Mouse (Mus musculus): ENCODE data around the gene Glyctk. TPM values are rescaled to one million over a fixed set of nuclear protein-coding genes. Genes with fewer than 3 reads are reported as not detected.

Glyctk gene
- polyA plus RNA-seq, 1 experiment = 1.7 TPM

DNA sequence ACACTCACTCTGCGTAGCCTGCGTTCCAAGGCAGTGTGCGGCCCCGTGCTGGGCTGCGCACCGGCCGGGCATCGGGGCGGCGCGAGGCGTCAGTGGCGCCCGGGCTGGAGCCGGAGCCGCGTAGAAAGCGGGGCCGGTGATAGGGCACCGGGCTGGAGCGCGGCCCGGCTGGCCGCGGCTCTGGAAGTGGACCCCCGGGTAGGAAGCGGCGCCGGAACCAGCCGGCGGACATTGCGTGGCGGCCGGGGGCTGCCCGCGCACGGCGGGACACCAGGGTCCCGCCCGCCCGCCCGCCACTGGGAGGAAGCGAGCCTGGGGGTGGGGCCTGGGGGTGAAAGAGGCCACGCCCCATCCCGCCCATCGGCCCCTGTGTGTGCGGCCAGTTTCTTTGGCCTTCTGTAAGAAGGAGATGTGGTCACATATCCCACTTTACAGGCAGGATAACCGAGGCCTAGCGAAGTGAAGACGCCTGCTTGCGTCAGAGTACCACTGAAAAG lies 41.1 kb upstream of the Glyctk start:
- H3K4me3 ChIP-seq (replicated peaks; ENCODE audit: insufficient read depth, low read depth, low read length) = peak overlapping the region; percentile 87
- no peaks in the 10 kb centered on the region for H3K27me3 ChIP-seq (ENCODE audit: control insufficient read depth, insufficient read depth, low read length)
- TF ChIP-seq CTCF (IDR thresholded peaks at IDR 0.05; ENCODE audit: borderline replicate concordance, insufficient read depth, low read depth, low read length) = no peak
- 0 out of 2 replicates have a peak, but pooled peaks have one; percentile 19 for TF ChIP-seq POLR2A (IDR thresholded peaks at IDR 0.05; ENCODE audit: borderline replicate concordance, insufficient read depth, low read length)
- H3K4me1 ChIP-seq (ENCODE audit: control insufficient read depth, insufficient read depth, low read length) = peaks cover 31% of the 10 kb centered on the region
- DNase-seq = peak; percentile 48 to 60
- WGBS = 2% methylated on average over 51 of the region's 51 CpGs
- H3K27ac ChIP-seq (ENCODE audit: insufficient read depth, low read length) = peak overlapping the region; percentile 48

DNA sequence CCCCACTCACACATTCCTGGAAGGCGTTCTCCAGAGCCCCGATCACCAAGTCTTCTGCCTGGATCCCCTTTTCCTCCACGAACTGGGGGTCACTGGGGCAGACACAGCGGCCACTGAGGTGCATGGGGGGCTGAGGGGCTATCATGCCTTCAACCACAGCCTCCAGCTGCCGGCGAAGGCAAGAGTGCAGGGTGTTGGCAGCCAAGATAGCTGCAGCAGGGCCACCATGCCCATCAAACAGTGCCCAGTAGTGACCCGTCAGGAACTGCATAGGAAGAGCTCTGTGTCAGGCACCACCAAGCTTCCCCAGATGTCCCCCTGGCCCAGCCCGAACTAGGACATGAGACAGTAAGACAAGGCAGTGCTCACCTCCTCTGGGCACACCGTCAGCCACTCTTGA lies 39.8 kb upstream of the Glyctk start:
- DNase-seq = no peak
- Histone ChIP-seq H3K4me3 (replicated peaks; ENCODE audit: insufficient read depth, low read depth, low read length) (no peak overlapping the region), H3K4me1 (ENCODE audit: control insufficient read depth, insufficient read depth, low read length) (peaks cover 32% of the 10 kb centered on the region), H3K27me3 (ENCODE audit: control insufficient read depth, insufficient read depth, low read length) (no peaks in the 10 kb centered on the region), H3K27ac (ENCODE audit: insufficient read depth, low read length) (no peak overlapping the region)
- TF ChIP-seq POLR2A (IDR thresholded peaks at IDR 0.05; ENCODE audit: borderline replicate concordance, insufficient read depth, low read length) (no peak), CTCF (IDR thresholded peaks at IDR 0.05; ENCODE audit: borderline replicate concordance, insufficient read depth, low read depth, low read length) (no peak)
- 93% methylated on average over 9 of the region's 9 CpGs for WGBS

DNA sequence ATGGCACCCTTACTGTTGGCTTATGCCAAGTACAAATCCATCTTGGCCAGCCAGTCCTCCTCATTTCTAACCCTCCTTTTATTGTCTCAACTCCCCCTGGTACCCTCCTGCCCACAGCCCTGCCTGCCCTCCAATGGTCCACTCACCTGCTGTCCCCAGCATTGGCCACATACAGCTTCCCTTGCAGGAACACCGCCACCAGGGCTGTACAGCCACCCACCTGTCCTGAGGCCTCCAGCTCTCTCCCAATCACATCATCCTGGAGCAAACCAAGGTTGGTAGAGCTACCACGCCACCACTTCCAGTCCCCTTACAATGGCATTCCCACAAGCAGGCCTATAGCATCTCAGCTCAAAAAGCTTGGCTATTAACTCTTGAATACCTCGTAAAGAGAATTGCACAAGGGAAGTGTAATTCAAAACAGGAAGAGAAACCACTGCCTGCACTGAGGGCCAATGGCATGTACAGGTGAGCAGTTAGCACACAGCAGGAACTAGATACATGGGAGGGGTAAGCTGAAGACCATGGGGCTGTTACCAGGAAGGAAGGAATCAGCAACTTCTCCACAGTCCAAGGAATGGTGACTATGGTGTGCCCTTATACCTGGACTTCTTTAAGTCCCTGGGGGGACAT lies 39.3 kb upstream of the Glyctk start:
- H3K4me3 ChIP-seq (replicated peaks; ENCODE audit: insufficient read depth, low read depth, low read length) = no peak overlapping the region
- DNase-seq = no peak
- no peak overlapping the region for H3K27ac ChIP-seq (ENCODE audit: insufficient read depth, low read length)
- H3K4me1 ChIP-seq (ENCODE audit: control insufficient read depth, insufficient read depth, low read length) = peaks cover 30% of the 10 kb centered on the region
- WGBS = 98% methylated on average over 3 of the region's 3 CpGs
- H3K27me3 ChIP-seq (ENCODE audit: control insufficient read depth, insufficient read depth, low read length) = no peaks in the 10 kb centered on the region
- TF ChIP-seq POLR2A (IDR thresholded peaks at IDR 0.05; ENCODE audit: borderline replicate concordance, insufficient read depth, low read length) = no peak
- TF ChIP-seq CTCF (IDR thresholded peaks at IDR 0.05; ENCODE audit: borderline replicate concordance, insufficient read depth, low read depth, low read length) = no peak

DNA sequence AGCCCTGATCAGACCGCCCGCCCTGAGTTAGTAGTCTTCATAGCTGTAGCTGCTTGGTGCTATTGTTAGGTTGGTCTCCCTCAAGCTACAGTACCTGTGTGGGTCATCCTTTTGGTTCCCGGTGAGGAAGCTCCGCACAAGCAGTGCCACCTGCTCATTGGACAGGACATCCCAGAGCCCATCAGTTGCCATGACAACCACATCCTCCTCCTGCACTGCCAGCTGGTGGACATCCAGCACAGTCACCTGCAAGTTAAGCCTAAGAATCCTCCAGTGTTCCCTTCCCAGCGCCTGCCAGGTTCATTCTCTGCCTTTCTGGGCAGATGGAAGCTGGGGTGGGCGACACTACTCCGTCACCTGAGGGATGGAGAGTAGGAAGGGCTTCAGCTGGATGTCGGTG lies 37.8 kb upstream of the Glyctk start:
- 25% methylated on average over 8 of the region's 8 CpGs for WGBS
- H3K27me3 ChIP-seq (ENCODE audit: control insufficient read depth, insufficient read depth, low read length) = no peaks in the 10 kb centered on the region
- peak; percentile 78 to 90 for DNase-seq
- H3K4me1 ChIP-seq (ENCODE audit: control insufficient read depth, insufficient read depth, low read length) = peaks cover 28% of the 10 kb centered on the region
- no peak overlapping the region for H3K4me3 ChIP-seq (replicated peaks; ENCODE audit: insufficient read depth, low read depth, low read length)
- TF ChIP-seq CTCF (IDR thresholded peaks at IDR 0.05; ENCODE audit: borderline replicate concordance, insufficient read depth, low read depth, low read length) = no peak
- TF ChIP-seq POLR2A (IDR thresholded peaks at IDR 0.05; ENCODE audit: borderline replicate concordance, insufficient read depth, low read length) = no peak
- peak overlapping the region; percentile 56 for H3K27ac ChIP-seq (ENCODE audit: insufficient read depth, low read length)

- WGBS = 49% methylated on average over 8 of the region's 8 CpGs
These were observed 36.2 kb upstream of the Glyctk start for GRCm38 (mm10) chr9:106193930-106194807.

DNA sequence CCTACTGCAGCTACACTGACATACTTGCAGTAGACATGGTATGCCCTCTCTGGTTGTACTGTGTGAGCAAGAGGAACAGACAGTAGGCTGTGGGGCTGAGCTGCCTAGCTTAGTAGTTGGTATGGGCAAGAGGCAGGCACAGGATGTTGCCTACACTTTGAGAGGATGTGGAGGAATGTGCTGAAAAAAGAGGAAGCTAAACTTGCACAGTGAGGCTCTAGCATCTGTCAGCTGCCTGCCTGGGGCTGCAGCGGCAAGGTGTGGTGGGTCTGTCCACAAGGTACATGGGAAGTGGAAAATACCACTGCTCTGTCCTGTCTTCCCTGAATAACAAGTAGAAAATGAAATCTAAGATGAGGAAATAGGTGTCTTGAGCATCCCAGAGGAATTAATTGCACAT lies 35.1 kb upstream of the Glyctk start:
- Histone ChIP-seq H3K4me1 (ENCODE audit: control insufficient read depth, insufficient read depth, low read length) (peaks cover 27% of the 10 kb centered on the region), H3K27ac (ENCODE audit: insufficient read depth, low read length) (no peak overlapping the region; the same call in 1 of the 2 replicates), H3K27me3 (ENCODE audit: control insufficient read depth, insufficient read depth, low read length) (no peaks in the 10 kb centered on the region), H3K4me3 (replicated peaks; ENCODE audit: insufficient read depth, low read depth, low read length) (no peak overlapping the region)
- no peak for TF ChIP-seq POLR2A (IDR thresholded peaks at IDR 0.05; ENCODE audit: borderline replicate concordance, insufficient read depth, low read length)
- TF ChIP-seq CTCF (IDR thresholded peaks at IDR 0.05; ENCODE audit: borderline replicate concordance, insufficient read depth, low read depth, low read length) = no peak
- WGBS = 91% methylated on average over 1 of the region's 1 CpGs
- DNase-seq = no peak

More at GRCm38 (mm10) chr9:106193930-106194807, 36.2 kb upstream of the Glyctk start:
- peak; percentile 71 to 82 for DNase-seq
- TF ChIP-seq CTCF (IDR thresholded peaks at IDR 0.05; ENCODE audit: borderline replicate concordance, insufficient read depth, low read depth, low read length) (no peak), POLR2A (IDR thresholded peaks at IDR 0.05; ENCODE audit: borderline replicate concordance, insufficient read depth, low read length) (no peak)
- Histone ChIP-seq H3K27me3 (ENCODE audit: control insufficient read depth, insufficient read depth, low read length) (no peaks in the 10 kb centered on the region), H3K4me1 (ENCODE audit: control insufficient read depth, insufficient read depth, low read length) (peaks cover 24% of the 10 kb centered on the region), H3K4me3 (replicated peaks; ENCODE audit: insufficient read depth, low read depth, low read length) (no peak overlapping the region), H3K27ac (ENCODE audit: insufficient read depth, low read length) (peak overlapping the region; percentile 27)

GRCm38 (mm10) chr9:106192024-106192423 lies 34.1 kb upstream of the Glyctk start:
- Histone ChIP-seq H3K27ac (ENCODE audit: insufficient read depth, low read length) (no peak overlapping the region), H3K4me3 (replicated peaks; ENCODE audit: insufficient read depth, low read depth, low read length) (no peak overlapping the region), H3K27me3 (ENCODE audit: control insufficient read depth, insufficient read depth, low read length) (no peaks in the 10 kb centered on the region), H3K4me1 (ENCODE audit: control insufficient read depth, insufficient read depth, low read length) (peaks cover 27% of the 10 kb centered on the region)
- WGBS = 91% methylated on average over 8 of the region's 8 CpGs
- no peak for TF ChIP-seq POLR2A (IDR thresholded peaks at IDR 0.05; ENCODE audit: borderline replicate concordance, insufficient read depth, low read length)
- TF ChIP-seq CTCF (IDR thresholded peaks at IDR 0.05; ENCODE audit: borderline replicate concordance, insufficient read depth, low read depth, low read length) = no peak
- DNase-seq = no peak

All from cerebellum, adult 2 months (tissue).